Mouse (Mus musculus) WW6 (cell line): ENCODE results near the gene Rnf39.
"Not testable (repeated sequence)": the region's sequence is repeated elsewhere in the genome, so short reads cannot be mapped to it uniquely, and the experiment has no call there.

Experiments used
- DNase-seq: peaks from one replicate; pipeline ENCODE4 v3.0.0-alpha.2; 2013; ENCODE audit warnings: low read depth, low spot score

Rnf39 gene

DNA sequence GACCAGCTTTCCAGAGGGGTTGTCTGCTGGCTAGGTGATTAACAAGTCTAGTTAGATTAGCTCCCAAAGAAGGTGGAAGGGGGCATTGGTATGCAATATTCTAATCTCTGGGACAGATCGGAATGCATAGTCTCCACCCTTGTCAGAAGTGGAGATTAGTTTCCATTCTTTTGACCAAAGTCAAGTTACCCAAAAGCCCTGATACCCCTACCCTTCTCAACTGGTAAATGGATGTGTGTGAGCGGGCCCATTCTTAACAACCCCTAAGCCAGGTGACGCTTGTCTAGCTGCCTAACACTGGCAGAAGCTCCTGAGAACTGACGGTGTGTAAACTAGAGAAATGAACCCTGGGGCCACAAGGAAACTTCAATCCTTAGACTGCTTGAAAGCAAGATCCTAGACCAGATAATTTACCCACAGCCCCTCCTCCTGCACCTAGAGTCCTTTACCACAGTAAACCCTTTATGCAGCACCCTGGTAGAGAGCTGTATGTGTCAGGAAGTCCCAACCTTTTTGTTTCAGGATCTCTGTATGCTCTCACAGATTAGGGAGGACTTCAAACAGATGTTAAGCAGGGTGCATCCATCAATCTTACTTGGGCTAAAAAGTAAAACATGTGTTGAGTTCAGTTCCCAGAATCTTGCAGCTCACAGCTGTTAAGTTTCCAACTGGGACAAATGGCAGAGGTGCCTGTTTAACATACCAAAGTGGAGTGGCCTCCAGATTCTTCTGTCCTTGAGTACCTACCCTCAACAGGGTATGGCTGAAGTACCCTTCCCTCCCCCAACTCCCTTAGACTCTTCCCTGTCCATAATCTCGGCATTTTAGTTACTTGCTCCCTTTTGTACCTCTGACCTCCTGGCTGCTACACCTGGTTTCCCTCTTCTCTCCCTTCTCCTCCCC, 39.8 kb downstream of the Rnf39 start:
- DNase-seq: no peak

DNA sequence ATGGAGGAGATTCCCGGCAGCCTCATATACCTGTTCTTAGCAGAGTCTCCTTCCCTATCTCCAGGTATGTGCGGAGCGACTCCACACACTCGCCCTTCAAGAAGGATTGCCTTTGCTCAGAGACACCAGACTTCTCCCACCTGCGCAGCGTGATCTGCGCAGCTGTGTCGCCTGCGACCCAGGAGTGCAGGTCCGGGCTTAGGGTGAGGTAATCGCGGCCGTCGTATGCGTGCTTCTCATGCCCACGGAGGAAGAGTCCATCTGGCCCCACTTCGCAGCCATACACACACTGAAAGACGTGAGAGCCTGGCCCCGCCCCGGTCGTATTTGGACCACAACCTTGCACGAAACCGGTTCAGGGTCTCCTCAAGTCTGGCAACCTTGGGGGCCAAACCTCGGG, 45.8 kb downstream of the Rnf39 start:
- DNase-seq: no peak

DNA sequence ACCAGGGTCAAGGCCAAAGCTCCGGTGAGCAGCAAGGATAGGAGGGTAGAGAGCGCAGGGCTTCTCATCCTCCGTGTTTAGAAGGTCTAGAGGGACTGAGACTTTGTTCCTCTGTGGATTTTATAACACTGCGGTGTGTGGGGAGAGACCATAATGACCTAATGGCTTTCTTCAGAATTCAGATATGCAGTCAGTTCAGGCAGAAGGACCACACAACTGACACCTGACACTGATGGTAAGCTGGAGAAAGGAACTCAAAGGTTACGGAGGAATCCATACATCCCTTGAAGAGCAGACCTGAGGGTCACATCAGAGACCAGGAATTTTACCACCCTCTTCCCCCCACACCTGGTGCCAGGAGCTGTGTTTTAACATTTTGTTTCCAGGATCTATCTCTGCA, 46.7 kb downstream of the Rnf39 start, which contains the start of gene H2-M5:
H2-M5 (minus strand) TSS at position 101 of the 400 bp plus-strand sequence.
- DNase-seq: no peak

DNA sequence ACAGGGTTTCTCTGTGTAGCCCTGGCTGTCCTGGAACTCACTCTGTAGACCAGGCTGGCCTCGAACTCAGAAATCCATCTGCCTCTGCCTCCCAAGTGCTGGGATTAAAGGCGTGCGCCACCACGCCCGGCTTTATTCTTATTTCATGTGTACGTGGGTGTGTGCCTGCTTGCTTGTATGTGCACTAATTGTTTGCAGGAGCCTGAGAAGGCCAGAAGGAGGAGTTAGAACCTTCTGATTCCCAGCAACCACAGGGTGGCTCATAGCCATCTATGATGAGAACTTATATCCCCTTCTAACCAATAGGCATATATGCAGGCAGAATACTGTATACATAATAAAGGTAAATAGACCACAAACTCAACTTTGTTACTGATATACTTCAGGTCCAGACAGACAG, 47.9 kb downstream of the Rnf39 start:
- DNase-seq: not testable (repeated sequence)

DNA sequence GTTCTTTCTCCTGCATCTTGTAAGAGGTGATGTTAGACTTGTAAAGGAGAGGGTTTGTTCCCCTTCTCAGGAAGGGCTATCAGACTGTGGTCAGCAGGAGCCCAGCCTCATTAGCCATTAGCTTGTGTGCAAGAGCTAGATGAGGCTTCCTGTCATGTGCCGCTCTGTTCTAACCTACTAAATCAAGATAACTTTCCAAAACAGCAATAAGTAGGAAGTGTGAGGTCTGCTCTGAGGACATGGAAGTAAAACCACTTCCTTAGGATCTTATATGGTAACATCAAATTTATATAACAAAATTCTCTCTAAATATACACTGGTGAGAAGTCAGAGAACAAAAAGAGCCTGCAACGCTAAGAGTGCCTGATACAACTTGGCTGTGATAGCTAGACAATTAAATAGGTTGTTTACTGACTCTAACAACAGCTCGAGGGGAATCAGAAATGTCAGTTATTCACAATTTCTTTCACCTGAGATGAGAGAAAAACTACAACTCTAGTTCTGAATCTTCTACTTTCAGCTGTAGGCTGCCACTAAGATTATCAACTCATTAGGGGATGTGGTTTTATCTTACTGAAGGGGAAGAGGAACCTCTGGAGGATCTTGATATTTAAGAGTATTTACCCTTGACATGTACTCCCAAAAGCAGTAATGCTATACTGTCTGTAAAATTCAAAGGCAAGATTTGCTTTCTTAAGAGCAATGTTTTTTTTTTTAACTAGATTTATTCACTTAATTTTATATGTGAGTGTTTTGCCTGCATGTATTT, 49.8 kb downstream of the Rnf39 start:
- no peak for DNase-seq

DNA sequence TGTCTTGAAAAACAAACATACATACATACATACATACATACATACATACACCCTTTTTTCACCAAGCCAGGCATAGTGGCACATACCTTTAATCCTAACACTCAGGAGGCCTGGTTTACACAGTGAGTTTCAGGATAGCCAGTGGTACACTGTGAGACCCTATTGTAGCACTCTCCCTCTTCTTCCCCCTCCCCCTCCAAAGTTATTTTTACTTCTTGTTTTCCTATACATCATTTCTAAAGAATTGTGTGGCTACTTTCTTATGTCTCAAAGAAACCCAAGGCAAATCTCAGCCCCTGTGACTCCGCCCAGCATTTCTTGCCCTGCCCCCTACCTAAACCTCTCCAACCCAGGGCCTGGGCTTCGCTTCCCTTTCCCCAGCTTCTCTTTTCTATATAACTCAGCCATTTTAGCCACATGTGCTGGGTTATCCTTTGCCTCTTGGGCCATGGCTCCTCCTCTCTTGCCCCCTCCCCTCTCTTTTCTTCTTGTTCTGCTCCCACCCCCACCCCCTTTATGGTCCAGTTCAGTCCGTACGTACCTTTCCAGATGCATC, 51.1 kb downstream of the Rnf39 start:
- DNase-seq: no peak

DNA sequence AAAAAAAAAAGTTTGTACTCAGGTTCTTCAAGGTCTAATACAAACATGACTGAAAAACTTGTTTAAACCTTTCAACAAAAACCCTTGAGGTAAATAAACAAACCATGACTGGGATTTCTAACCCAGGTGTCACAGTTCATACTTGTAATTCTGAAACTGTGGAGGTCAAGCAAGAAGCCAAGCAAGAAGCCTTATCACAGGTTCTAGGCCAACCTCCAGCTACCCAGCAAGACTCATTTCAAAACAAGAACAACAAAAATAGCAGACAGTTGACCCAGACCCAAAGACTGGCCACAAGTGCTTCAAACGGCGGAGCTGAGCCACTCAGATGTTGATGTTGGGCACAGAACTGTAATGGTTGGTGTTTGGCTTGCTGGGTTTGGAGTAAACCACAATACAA, 51.8 kb downstream of the Rnf39 start:
- no peak for DNase-seq

DNA sequence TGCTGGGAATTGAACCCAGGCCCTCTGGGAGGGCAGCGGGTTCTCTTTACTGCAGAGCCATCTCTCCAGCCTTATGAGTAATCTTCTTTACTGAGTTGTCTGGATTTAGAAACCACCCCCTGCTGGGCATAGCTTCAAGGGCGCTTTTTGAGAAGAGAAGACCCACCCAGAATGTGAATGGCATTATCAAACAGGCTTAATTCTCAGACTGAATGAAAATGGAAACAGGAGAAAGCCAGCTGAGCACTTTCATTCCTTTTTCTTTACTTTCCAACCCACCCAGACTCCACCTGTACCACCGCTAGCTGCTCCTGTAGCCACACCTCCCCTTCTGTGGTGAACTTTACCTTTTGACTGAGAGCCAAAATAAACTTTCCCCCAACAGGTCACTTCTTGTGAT, 52.7 kb downstream of the Rnf39 start:
- DNase-seq: no peak

DNA sequence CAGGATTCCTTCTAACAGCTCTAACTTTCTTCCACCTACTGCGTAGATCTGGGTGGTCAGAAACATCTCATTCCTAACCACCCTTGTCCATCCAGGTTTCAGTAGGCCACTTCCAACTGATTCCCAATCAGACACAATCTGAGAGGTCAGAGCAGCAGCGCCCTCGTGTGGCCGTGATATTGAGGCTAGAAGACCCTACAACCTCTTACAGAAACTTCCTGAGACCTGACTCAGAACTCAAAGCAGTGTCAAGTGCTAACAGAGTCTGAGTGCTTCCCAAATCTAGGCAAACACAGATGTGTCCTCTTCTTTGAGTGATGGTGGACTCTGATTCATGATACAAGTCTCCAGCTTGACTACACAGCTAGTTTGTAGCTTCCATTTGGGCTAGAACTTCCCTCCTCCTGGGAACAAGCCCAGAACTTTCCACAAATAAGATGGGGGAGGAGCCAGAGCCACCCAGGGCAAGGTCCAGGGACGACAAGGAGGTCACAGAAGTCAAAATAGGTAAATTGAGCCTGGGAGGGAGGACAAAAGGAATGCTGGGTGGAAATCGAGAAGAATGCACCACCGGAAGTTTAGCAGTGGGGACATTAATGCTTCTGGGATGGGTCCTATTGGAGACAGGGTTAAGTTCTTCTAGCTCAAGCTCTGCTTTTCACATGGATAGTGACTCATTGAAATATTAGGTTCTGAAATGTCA, 54.5 kb downstream of the Rnf39 start:
- DNase-seq: no peak
